Mouse (Mus musculus): ENCODE data around the gene Clec10a.
"Not testable (repeated sequence)": the region's sequence is repeated elsewhere in the genome, so short reads cannot be mapped to it uniquely, and the experiment has no call there.

Clec10a gene

GRCm38 (mm10) chr11:70155897-70156296 lies at the start of gene Clec10a:
Gene Clec10a, plus strand, starts transcription at chr11:70156197.
- not testable (repeated sequence) for DNase-seq (ENCODE audit: low spot score)

DNA sequence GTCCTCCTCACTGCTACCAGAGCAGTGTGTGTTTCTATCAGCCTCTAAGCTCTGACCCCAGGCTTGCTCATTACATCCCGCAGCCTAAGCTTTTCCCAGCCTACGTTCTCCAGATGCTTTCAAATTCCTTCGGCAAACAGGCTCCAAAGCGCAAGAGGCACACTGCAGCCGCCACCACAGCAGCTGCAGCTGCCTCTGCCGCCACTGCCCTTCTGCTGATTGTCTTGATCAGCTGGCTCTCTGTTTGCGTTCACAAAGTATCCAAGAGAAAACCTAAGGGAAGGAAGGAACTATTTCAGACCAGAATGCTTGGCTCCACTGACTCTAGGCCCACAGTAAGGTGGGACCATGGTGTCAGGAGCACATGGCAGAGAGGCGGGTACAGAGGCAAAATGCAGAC lies 48.9 kb upstream of the Clec10a start:
- DNase-seq (ENCODE audit: low spot score) = no peak

- DNase-seq (ENCODE audit: low spot score) = peak; percentile 55
Observed at GRCm38 (mm10) chr11:70110146-70110545, 45.9 kb upstream of the Clec10a start.

GRCm38 (mm10) chr11:70114562-70114961 lies 41.4 kb upstream of the Clec10a start:
- no peak for DNase-seq (ENCODE audit: low spot score)

DNA sequence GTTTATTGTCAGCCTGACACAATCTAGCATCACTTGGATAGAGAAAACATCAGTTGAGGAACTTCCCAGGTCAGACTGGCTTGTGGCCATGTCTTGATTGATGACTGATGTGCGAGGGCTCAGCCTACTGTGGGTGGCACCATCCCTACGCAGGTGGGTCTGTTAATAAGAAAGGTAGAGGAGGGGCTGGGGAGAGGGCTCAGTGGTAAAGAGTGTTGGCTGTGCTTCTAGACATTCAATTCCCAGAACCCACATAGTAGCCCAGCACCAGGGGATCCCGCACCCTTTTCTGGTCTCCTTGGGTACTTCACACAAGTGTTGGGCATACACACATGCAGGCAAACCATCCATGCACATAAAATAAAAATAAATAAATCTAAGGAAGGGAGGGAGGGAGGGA lies 40.1 kb upstream of the Clec10a start:
- DNase-seq (ENCODE audit: low spot score) = no peak

DNA sequence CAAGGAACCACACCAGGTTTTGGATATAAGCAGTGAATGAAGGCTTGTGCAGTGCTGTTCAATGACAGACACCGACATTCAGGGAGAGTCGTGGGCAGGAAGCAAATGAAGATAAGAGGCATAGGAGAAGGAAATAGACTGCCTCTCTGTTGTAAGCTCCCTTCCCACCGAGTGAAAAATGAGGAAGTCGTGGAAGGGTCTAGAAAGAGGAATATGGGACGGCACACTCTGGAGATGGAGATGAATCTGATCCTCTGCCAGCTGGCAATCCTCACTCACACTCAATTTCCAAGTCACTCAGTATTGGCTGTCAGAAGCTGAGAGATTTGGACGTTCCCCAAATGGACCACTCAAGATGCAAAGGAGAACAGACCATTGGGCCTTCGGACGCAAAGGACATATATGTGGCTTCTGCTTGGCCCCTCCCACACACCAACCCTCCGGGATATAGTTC lies 26.0 kb upstream of the Clec10a start, which contains the start of gene Mgl2:
Mgl2 (plus strand) TSS at position 404 of the 454 bp plus-strand sequence.
- DNase-seq (ENCODE audit: low spot score) = no peak

DNA sequence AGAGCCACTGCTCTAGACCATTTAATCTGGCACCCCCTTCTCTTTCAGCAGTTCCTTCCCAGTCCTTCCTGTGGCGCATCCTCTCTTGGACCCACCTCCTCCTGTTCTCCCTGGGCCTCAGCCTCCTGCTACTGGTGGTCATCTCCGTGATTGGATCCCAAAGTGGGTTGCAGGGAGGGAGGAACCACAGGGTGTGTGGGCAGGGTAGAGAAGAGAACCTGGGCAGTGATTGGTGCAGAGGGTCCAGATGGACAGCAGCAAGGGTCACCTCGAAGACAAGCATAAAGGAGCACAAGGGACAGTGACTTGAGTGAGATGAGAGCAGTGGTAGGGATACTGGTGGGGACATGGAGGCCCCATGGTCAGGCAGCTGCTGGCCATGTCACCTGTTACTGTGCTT lies 21.0 kb upstream of the Clec10a start:
- DNase-seq (ENCODE audit: low spot score) = not testable (repeated sequence)

DNA sequence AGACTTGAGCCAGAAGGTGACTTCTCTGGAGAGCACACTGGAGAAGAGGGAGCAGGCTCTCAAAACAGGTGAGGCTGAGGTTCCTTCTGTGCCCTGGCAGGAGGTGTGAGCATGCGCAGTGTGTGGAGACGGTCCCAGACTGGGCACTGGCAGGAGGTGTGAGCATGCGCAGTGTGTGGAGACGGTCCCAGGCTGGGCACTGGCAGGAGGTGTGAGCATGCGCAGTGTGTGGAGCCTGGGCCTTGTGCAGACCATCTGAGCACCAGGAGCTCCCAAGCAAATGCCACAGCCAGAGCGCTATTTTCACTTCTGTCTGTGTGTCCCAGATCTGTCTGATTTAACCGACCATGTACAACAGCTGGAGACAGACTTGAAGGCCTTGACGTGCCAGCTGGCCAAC lies 20.1 kb upstream of the Clec10a start:
- DNase-seq (ENCODE audit: low spot score) = not testable (repeated sequence)

DNA sequence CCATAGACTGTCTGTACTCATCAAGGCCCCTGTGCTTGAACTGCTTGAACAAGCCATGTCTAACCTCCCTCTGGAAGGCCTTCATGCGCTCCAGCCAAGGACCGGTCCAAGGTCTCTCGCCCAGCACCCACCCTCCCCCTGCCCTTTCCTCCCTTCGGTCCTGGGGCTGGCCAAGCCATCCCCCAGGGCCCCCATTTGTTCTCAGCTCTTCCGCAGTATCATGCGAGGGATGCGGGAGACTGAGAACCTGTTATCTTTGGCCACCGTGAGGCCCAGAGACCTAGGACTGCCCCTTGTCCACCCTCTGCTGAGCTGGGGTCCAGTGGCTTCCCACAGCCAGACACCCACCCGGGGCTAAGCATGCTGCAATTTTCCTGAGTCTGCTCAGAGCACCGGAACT lies 16.8 kb upstream of the Clec10a start:
- no peak for DNase-seq (ENCODE audit: low spot score)

DNA sequence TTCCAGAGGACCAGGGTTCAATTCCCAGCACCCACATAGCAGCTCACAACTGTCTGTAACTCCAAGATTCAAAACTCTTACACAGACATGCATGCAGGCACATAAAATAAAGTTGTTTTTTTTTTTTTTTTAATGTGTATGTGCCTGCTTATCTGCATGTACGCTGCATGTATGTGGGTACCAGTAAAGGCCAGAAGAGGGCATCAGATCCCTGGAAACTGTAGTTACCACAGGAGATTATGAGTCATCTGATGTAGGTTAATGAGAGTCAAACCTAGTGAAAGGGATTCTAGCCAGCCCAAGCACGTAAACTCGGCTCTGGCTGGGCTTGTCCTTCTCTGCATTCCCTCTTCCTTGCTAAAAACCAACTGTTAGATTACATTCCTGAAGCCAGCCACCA lies 4.9 kb upstream of the Clec10a start:
- DNase-seq (ENCODE audit: low spot score) = peak; percentile 5

- no peak for DNase-seq (ENCODE audit: low spot score)
Observed at GRCm38 (mm10) chr11:70162336-70162735, 6.3 kb downstream of the Clec10a start.

DNA sequence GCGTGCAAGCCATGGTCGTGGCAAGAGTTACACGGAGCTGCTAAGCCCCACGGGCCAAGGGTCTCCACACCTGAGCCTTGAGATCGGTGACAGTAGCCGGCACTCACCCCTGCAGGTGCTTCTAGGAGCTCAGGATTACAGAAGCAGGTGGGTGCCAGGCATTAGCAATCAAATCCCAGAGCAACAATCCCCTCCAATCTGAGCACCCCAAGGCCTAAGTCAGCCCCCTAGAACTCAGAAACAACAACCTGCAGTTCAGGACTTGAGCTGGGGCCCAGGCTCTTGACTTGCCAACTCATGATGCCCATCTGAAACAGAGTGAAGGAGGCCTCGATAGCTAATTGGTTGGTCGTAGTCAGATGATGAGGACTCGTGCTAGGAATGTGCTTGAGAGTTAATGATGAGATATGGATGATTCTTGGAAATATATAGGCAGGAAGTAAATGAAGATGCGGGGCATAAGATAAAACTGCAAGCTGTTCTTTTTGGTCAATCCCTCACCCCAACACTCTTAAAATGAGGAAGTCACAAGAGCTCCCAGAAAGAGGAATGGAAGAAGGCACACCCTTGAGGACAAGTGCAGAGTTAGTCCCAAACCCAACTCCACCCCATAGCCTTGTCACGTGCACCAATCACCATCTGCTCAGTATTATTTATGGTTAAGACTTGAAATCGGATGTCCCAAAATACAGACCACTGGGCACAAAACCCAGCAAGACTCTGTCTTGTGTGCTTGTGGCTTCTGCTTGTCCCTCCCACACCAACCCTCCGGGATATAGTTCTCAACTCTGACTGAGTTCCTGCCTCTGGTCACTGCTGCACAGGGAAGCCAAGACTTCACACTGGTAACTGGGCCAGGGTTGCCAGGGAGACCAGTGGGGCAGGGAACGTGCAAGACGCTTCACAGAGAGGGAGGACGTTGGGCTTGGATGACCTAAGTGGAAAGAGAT lies 10.2 kb downstream of the Clec10a start:
- DNase-seq (ENCODE audit: low spot score) = no peak

- DNase-seq (ENCODE audit: low spot score) = no peak
Observed at GRCm38 (mm10) chr11:70168136-70168535, 12.1 kb downstream of the Clec10a start.

GRCm38 (mm10) chr11:70169471-70169870 lies 13.5 kb downstream of the Clec10a start:
- not testable (repeated sequence) for DNase-seq (ENCODE audit: low spot score)

DNA sequence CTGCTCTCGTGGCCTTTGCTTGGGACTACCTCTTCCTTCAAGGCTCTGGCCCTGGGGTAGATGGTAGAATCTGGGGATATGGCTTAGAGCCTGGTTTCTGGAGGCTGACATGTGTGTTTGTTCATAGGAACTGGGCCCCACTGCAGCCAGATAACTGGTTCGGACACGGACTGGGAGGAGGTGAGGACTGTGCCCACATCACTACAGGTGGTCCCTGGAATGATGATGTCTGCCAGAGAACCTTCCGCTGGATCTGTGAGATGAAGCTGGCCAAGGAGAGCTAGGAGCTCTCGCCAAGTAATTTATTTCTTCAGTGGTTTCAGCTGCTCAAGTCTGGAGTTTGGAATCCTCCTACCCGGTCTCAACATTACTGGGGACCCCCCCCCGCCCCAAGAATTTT lies 14.3 kb downstream of the Clec10a start:
- no peak for DNase-seq (ENCODE audit: low spot score)

GRCm38 (mm10) chr11:70171181-70171580 lies 15.2 kb downstream of the Clec10a start:
- DNase-seq (ENCODE audit: low spot score) = no peak

GRCm38 (mm10) chr11:70171847-70172246 lies 15.8 kb downstream of the Clec10a start:
- DNase-seq (ENCODE audit: low spot score) = peak; percentile 51

GRCm38 (mm10) chr11:70172298-70172697 lies 16.3 kb downstream of the Clec10a start:
- DNase-seq (ENCODE audit: low spot score) = no peak

GRCm38 (mm10) chr11:70174491-70174890 lies 18.5 kb downstream of the Clec10a start:
- DNase-seq (ENCODE audit: low spot score) = no peak

DNA sequence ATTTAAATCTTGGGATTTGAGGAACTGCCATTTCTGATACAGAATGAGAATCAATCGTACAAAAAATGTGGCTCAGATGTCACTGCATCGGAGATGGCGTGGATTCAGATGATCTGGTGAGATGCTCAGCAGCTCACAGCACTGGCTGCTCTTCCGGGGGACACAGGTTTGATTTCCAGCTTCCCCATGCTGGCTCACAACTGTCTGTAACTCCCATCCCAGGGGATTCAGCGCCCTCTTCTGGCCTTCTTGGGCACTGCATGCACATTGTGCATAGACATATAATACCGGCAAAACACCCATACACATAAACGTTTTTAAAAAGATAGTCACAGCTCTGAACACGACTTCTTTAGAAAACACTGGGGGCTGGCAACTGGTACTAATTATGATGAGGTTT lies 21.6 kb downstream of the Clec10a start:
- no peak for DNase-seq (ENCODE audit: low spot score)

GRCm38 (mm10) chr11:70178311-70178710 lies 22.3 kb downstream of the Clec10a start:
- DNase-seq (ENCODE audit: low spot score) = no peak

GRCm38 (mm10) chr11:70178756-70179155 lies 22.8 kb downstream of the Clec10a start:
- no peak for DNase-seq (ENCODE audit: low spot score)

GRCm38 (mm10) chr11:70179401-70179800 lies 23.4 kb downstream of the Clec10a start:
- DNase-seq (ENCODE audit: low spot score) = peak; percentile 67

- DNase-seq (ENCODE audit: low spot score) = no peak
Observed at GRCm38 (mm10) chr11:70180496-70180895, 24.5 kb downstream of the Clec10a start.
